Mouse (Mus musculus) layer of hippocampus, postnatal 14 days (tissue): Measurements from ENCODE around the gene Fbn1. TPM values are rescaled to one million over a fixed set of nuclear protein-coding genes. Genes with fewer than 3 reads are reported as not detected.

Source experiments
- DNase-seq, 2 experiments: peaks; one replicate each; pipeline ENCODE4 v3.0.0; 2021 to 2022; ENCODE audit warnings: low spot score in 2 of 2, mixed read lengths in 1 of 2
- total RNA-seq, 2 experiments: library from RNA; stranded (reverse); gene quantifications; 2 replicates each; pipeline ENCODE4 v1.2.3; 2021

The Fbn1 gene
- total RNA-seq, 2 experiments from 2014 or later, result 10.4 to 10.5 TPM

- DNase-seq, result peak in 1 of 2 experiments; percentile 49
Observed at GRCm38 (mm10) chr2:125470553-125471295, 37.1 kb downstream of the Fbn1 start.

DNA sequence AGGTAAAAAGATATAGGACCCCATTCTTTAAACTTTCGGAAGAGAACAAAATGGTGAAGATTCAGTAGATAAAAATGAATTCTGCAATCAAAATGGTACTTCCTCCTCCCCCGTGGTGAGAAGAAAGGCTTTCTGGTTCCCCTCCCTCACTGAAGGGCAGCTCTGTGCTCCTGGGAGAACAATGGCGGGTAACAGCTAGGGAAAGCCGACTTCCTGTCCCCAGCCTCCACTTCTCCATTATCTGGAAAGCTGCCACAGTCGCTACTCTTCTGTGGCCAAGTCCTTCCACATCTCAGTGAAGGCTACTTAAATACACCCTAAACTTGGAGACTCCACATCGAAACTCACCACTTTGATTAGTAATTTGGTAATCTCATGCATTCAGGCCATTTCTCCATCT, 43.8 kb downstream of the Fbn1 start:
- no peak for DNase-seq

- DNase-seq, result no peak
Observed at GRCm38 (mm10) chr2:125459087-125459486, 48.7 kb downstream of the Fbn1 start.

GRCm38 (mm10) chr2:125456059-125456789, 51.6 kb downstream of the Fbn1 start:
- no peak for DNase-seq

DNA sequence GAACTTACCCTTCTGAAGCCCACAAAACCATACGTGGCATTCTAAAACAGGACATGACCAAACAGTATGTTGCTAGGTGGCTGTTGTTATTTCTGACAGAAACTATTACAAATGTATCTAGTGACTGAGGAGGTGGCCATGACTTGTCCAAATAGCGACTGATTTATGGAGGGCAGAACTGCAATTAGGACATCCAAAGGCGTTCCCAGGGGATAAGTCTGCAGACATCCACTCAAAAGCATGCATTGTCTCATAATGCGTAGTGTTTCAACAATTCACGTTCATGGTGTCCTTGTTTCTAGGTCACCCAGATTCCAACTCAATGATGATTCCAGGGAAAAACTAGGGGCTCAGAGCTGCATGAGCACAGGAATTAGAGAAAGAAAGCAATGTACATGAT, 53.0 kb downstream of the Fbn1 start:
- DNase-seq, result no peak

GRCm38 (mm10) chr2:125452369-125453097, 55.3 kb downstream of the Fbn1 start:
- no peak for DNase-seq

DNA sequence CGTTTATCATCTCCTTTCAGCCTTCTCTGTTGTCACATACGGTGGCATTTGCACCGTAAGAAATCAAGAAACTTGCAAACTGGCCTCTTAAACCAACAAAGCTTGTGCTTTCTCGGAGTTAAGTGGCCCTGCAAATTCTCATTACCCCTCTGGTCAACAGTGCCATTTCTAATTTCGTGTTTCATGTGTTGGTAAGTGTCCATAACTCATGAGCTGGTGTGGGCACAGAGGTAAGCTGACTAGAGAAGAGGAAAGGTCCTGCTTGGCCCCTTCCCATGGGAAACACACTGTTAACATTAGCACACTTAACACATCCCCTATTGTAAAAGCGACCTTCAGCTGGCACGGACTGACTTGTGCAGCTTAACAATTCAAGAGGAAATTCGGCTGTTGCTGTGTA, 58.4 kb downstream of the Fbn1 start:
- DNase-seq, result no peak

- no peak for DNase-seq
Observed at GRCm38 (mm10) chr2:125448881-125449280, 58.9 kb downstream of the Fbn1 start.

DNA sequence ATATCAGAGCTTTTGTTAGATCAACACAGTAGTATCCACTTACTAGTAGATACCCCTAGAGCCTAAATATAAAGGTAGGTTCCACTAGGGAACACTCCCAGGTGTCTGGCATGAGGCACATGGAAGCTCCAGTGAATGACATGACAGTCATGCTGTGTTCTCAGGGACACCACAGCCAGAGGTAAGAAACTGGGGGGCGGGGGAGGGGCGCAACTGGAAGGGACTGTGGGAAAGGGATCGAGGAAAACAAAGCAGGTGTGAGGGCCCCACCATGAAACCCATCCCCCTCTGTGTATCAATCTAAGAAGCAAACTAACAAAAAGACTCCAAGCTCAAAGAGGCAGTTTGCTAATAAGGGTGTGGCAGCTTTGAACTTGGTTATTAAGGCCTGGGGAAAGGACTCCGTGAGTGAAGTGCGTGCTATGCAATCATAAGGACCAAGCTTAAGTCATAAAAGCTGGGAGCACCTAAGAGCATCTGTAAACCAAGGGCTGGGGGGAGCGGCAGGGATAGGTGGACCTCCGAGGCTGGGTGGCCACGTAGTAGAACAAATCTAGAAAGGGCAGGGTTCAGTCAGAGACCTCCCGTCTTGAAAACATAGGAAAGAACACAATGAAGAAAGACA, 60.4 kb downstream of the Fbn1 start:
- no peak for DNase-seq

GRCm38 (mm10) chr2:125438381-125438780, 69.4 kb downstream of the Fbn1 start:
- DNase-seq, result no peak

DNA sequence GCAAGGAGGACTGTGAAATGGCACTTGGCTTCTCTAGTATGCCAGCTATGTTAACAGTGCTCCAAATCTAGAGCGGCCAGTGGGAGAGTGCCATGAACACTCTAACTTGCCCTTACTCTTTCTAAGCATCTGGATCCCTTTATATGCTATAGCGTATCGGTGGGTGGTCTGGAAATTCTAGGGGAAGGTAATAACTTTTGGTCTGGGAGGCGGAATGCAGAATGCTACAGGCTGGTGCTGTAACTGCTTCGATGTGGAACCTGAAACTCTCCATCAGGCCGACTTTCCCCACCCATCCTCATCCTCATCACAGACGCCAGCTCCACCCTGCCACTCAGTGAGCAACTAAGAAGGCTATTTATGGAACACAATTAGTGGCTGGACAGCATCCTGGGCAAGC, 71.6 kb downstream of the Fbn1 start:
- DNase-seq, result no peak

GRCm38 (mm10) chr2:125433524-125433923, 74.3 kb downstream of the Fbn1 start:
- no peak for DNase-seq

- DNase-seq, result peak; percentile 6 to 22
Observed at GRCm38 (mm10) chr2:125431491-125431890, 76.3 kb downstream of the Fbn1 start.

GRCm38 (mm10) chr2:125428811-125429438, 78.9 kb downstream of the Fbn1 start:
- DNase-seq, result no peak

- DNase-seq, result no peak
Observed at GRCm38 (mm10) chr2:125420604-125421003, 87.2 kb downstream of the Fbn1 start.

GRCm38 (mm10) chr2:125419681-125420080, 88.1 kb downstream of the Fbn1 start:
- DNase-seq, result no peak

DNA sequence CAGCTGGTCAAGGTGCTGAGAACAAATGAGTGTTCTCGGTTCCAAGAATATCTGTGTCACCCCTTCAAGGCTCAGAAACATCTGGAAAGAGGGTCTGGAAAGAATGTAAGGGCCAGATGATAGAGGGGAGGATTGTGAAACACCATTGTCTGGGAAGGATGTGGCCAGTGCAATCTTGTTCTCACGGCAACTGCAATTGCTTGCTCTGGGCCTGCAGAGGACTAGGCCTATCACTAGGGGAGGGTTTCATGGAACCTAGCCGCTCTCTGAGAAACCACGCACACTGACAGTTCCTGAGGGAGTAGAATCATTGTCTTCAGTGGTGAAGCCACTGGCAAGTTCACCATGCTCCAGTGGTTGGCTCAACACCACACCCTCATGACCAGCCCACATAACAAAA, 89.2 kb downstream of the Fbn1 start:
- DNase-seq, result no peak

DNA sequence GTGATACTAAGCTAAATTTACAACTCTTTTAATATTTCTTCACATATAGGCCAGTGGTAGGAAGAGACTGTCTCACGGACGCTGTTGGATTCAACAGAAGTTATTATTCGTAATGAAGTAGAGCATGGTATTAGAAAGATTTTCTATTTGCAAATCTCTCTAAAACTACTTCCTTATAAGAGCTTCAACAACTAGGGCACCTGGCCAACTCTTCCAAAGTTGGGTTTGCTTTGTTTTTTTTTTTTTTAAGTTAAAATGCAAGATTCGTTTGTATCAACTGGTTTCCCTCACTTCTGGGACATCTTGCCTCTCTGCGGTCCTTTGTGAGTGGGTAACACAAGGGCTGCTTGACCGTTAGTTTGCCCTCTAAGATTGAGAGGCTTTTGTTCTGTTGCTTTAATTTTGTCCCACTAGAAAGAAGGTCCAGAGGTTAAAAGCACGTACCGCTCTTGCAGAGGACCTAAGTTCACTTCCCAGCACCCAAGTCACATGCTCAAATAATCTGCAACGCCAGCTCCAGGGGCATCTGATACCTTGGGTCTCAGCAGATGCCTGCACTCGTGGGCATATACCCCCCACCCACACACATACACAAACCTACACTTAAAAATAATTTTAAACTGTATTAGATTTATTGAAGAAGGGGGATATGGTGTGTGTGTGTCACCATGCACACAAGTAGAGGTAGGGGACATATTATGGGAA, 91.1 kb downstream of the Fbn1 start:
- DNase-seq, result no peak

GRCm38 (mm10) chr2:125412351-125412750, 95.4 kb downstream of the Fbn1 start:
- no peak for DNase-seq

DNA sequence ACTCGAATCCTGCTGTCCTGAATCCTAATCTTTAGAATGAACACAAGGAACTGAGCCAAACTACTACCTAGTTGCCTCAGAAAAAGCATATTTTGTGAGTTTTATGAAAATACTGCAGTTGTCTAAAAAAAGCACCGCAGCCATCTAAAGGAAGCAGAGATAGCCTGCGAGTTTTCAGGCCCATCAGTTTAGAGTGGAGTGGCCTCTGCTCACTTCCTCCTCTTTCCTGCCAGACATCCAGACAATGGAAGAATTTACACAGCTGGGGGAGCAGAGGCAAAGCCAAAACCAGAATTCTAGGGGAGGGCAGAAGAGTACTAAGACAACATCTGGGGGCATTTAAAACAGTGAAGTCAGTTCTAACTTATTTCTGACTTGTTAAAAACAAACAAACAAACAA, 96.0 kb downstream of the Fbn1 start:
- DNase-seq, result no peak
